Mouse (Mus musculus) forebrain, postnatal 0 days (tissue): ENCODE measurements around the gene Actg2. TPM values are rescaled to one million over a fixed set of nuclear protein-coding genes. Genes with fewer than 3 reads are reported as not detected.

Experiments used
- ATAC-seq: fragments of 200-750 bp; cut with Nextera tagmentation; 2 replicates; pipeline ENCODE4 v1.8.0; 2017; ENCODE audit warnings: mild to moderate bottlenecking, moderate library complexity
- DNase-seq: peaks from one replicate; pipeline ENCODE4 v3.0.0-alpha.2; 2015
- H3K27ac ChIP-seq: fragments of 300-500 bp; sonication (generic); 2 replicates; pipeline ENCODE4 v1.5.1; 2014; ENCODE audit warnings: low read depth, mild to moderate bottlenecking, antibody characterized with exemption, low read length, moderate library complexity, mixed read lengths
- H3K27me3 ChIP-seq: fragments of 300-500 bp; sonication (generic); 2 replicates; pipeline ENCODE4 v1.6.1; 2014; ENCODE audit warnings: mild to moderate bottlenecking, low read length, mixed read lengths; ENCODE audit not compliant: insufficient read depth
- H3K36me3 ChIP-seq: fragments of 300-500 bp; sonication (generic); 2 replicates; pipeline ENCODE4 v1.6.1; 2014; ENCODE audit warnings: mild to moderate bottlenecking, moderate library complexity; ENCODE audit not compliant: insufficient read depth
- H3K4me1 ChIP-seq: fragments of 300-500 bp; sonication (generic); 2 replicates; pipeline ENCODE4 v1.6.1; 2014; ENCODE audit warnings: antibody characterized with exemption; ENCODE audit not compliant: insufficient read depth
- H3K4me2 ChIP-seq: fragments of 300-500 bp; sonication (generic); 2 replicates; pipeline ENCODE4 v1.6.1; 2014; ENCODE audit warnings: low read depth, mild to moderate bottlenecking, moderate library complexity
- H3K4me3 ChIP-seq: fragments of 300-500 bp; sonication (generic); 2 replicates; pipeline ENCODE4 v1.5.1; 2014; ENCODE audit warnings: low read depth, low read length, mixed read lengths
- H3K9ac ChIP-seq: fragments of 300-500 bp; sonication (generic); 2 replicates; pipeline ENCODE4 v1.6.1; 2014; ENCODE audit warnings: mild to moderate bottlenecking
- H3K9me3 ChIP-seq: fragments of 300-500 bp; sonication (generic); 2 replicates; pipeline ENCODE4 v1.6.1; 2016; ENCODE audit warnings: low read length
- CTCF ChIP-seq: sonication (generic); IDR thresholded peaks from 2 replicates; pipeline ENCODE4 v1.5.1; 2016; ENCODE audit warnings: antibody characterized with exemption, control low read depth, low read depth
- WGBS: fragments of 180-500 bp; shearing (Covaris S2); extraction: QIAGEN DNeasy Blood & Tissue Kit; methylation state at CpG from one replicate; pipeline ENCODE4 v1.1.7; 2014; 5-methylcytosine and 5-hydroxymethylcytosine counted together
- polyA plus RNA-seq: library from polyadenylated mRNA; unstranded; fragments of >200 nt; fragmentation: Nextera tagmentation; extraction: Ambion mirVana; gene quantifications from 2 replicates; pipeline ENCODE4 v1.2.1, GENCODE M21; 2015
- total RNA-seq: library from RNA; depleted of rRNA; stranded (reverse); fragments of >200 nt; gene quantifications from 2 replicates; pipeline ENCODE4 v1.2.3, GENCODE M21; 2014

The Actg2 gene
- total and polyA plus RNA-seq, 2 experiments from 2014 or later: 1.0 to 2.2 TPM

DNA sequence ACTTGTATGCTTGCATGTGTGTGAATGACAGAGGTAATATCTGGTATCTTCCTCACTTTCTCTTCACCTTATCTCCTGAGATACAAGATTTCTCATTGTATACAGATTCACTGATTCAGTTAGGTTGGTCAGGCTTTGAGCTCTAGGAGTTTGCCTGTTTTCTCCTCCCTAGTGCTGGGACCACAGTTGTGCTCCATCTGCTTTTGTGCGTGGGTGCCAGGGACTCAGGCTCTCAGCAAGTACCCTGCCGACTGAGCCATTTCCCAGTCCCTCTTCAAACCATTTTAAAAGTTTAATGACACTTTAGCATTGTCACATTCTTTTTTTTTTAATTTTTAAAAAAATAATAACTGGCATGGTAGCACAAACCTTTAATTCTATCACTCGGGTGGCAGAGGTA lies 20.9 kb downstream of the Actg2 start:
- Histone ChIP-seq H3K4me2 (no peak overlapping the region), H3K9me3 (no peaks in the 10 kb centered on the region), H3K27ac (no peak overlapping the region), H3K27me3 (no peaks in the 10 kb centered on the region), H3K4me3 (no peak overlapping the region), H3K9ac (no peak overlapping the region), H3K4me1 (no peaks in the 10 kb centered on the region), H3K36me3 (no peaks in the 10 kb centered on the region)
- no peak for TF ChIP-seq CTCF
- ATAC-seq: no peak
- 77% methylated on average over 3 of the region's 3 CpGs for WGBS
- no peak for DNase-seq

DNA sequence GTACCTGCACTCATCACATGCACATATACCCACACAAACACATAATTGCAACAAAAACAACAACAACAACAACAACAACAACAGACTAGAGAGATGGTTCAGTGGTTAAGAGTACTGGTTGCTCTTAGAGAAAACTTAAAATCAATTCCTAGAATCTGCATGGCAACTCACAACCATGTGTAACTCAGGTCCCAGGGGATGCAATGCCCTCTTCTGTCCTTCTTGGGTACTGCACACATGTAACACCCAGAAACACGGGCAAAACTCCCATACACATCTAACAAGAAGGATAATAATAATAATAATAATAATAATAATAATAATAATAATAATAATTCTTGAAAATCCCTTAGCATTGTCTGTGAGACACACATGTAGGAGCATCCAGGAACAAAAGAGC lies 23.6 kb downstream of the Actg2 start:
- H3K36me3 ChIP-seq: no peaks in the 10 kb centered on the region
- DNase-seq: peak; percentile 75
- no peak overlapping the region for H3K27ac ChIP-seq
- TF ChIP-seq CTCF: peak; percentile 83
- peak; percentile 69 for ATAC-seq
- no peak overlapping the region for H3K4me2 ChIP-seq
- WGBS: 17% methylated on average over 1 of the region's 1 CpGs
- no peaks in the 10 kb centered on the region for H3K4me1 ChIP-seq
- no peaks in the 10 kb centered on the region for H3K27me3 ChIP-seq
- H3K4me3 ChIP-seq: no peak overlapping the region
- H3K9me3 ChIP-seq: no peaks in the 10 kb centered on the region
- no peak overlapping the region for H3K9ac ChIP-seq

DNA sequence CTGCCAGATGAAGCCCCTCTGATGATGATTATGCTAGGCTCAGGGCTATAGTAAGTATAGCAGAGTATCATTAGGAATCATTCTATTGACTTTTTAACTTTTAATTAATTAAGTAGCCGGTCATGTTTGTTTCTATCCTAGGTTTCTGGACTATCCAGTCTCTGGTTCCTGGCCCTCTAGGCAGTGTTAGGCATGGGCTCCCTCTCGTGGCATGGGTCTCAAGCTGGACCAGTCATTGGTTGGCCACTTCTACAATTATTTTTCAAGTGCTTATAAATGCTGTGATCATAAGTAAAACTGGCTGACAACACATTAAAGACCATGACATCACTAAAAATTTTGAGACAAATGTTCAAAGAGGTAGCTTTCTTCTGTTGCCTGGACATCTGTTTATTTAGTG lies 25.9 kb downstream of the Actg2 start:
- no peaks in the 10 kb centered on the region for H3K36me3 ChIP-seq
- H3K4me3 ChIP-seq: no peak overlapping the region
- peaks cover 4% of the 10 kb centered on the region; the same call in 1 of the 2 replicates for H3K4me1 ChIP-seq
- DNase-seq (no peak), ATAC-seq (no peak)
- 0 out of 2 replicates have a peak, but pooled peaks have one; percentile 22 for TF ChIP-seq CTCF
- no peaks in the 10 kb centered on the region for H3K27me3 ChIP-seq
- no peak overlapping the region for H3K4me2 ChIP-seq
- H3K9ac ChIP-seq: no peak overlapping the region
- 58% methylated on average over 2 of the region's 2 CpGs for WGBS
- H3K9me3 ChIP-seq: no peaks in the 10 kb centered on the region
- no peak overlapping the region for H3K27ac ChIP-seq

DNA sequence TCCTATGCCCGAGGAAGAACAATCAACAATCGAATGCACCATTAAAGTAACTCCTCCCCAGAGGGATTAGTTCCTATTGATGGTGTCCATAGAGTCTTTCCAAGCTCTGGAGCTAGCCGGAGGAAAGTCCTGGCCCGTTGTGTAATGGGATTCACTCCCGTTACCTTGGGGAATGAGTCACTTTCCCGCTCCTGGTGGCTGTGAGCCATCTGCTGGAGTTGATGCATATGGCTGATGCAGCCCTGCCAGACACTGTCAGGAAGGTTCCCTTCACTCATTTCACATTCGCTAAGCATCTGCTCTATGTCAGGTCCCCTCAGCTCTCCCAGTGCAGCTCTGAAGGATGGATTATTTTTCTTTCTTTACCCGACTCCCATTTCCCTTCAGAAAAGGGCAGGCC lies 26.6 kb downstream of the Actg2 start:
- 36% methylated on average over 8 of the region's 8 CpGs for WGBS

DNA sequence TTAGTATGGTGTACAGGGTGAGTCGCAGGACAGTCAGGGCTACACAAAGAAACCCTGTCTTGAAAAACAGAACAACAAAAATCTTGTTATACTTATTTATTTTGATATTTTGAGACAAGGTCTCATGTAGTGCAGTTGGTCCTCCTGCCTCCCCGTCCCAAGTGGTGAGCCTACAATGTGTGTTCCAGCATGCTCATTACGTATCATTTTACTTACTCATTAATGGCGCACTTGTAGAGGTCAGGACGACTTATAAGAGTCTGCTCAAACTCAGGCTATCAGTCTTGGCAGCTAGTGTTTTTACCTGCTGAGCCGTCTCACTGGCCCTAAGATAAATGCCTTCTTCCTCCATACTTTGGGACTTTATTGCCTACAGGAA lies 28.9 kb downstream of the Actg2 start:
- Histone ChIP-seq H3K9ac (peak overlapping the region; percentile 53), H3K4me1 (peaks cover 4% of the 10 kb centered on the region; the same call in 1 of the 2 replicates), H3K4me2 (peak overlapping the region; percentile 66), H3K27ac (peak overlapping the region; percentile 95), H3K4me3 (peak overlapping the region; percentile 71), H3K9me3 (no peaks in the 10 kb centered on the region), H3K27me3 (no peaks in the 10 kb centered on the region), H3K36me3 (no peaks in the 10 kb centered on the region)
- ATAC-seq (no peak; the same call in 1 of the 2 replicates), DNase-seq (no peak)
- no peak for TF ChIP-seq CTCF
- 29% methylated on average over 6 of the region's 6 CpGs for WGBS

More for the DNA sequence above, 26.6 kb downstream of the Actg2 start:
- H3K27ac ChIP-seq: no peak overlapping the region
- no peaks in the 10 kb centered on the region for H3K27me3 ChIP-seq
- no peak overlapping the region for H3K9ac ChIP-seq
- H3K4me2 ChIP-seq: no peak overlapping the region
- peak; percentile 30 for TF ChIP-seq CTCF
- DNase-seq: no peak
- peaks cover 4% of the 10 kb centered on the region; the same call in 1 of the 2 replicates for H3K4me1 ChIP-seq
- no peak overlapping the region for H3K4me3 ChIP-seq
- no peaks in the 10 kb centered on the region for H3K9me3 ChIP-seq
- H3K36me3 ChIP-seq: no peaks in the 10 kb centered on the region
- ATAC-seq: no peak

DNA sequence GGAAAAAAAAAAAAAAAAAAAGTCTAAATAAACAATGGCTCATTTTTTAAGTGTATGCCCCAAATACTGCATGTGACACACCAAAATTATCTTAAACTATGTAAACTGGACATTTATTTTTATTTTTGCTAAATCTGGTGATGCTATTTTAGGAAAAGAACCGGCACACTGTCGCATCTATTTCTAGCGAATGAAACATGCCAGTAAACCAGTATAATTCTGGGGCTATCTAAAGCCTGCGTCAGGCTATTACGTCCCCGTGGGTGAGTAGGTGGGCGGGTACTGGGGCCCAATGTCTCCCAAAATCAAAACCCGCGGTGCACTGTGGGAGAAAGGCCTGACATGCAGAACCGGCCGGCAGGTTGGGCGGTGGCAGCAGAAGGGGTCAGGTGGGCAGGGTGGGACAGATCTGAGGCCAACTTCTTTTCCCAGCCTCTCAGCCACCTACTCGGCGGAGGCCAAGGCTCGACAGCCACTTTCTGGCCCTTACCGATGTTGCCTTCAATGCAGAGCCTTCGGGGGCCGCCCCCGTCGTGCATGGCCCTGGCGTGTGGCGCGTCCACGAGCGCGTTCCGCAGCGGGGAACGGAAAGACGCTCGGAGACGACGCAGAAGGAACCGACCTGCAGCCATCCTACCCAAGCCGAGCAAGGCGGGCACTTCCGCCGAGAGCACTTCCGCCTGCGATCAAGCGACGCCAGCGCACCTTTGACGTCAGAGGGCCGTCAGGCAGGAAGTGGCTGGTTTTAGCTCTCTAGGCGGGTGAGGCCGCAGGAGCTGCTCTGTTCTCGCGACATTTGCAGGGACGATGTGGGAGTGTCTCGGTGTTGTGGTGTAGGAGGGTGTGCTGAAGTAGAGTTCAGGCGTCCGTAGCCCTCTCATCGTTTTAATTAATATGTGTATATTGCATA lies 29.6 kb downstream of the Actg2 start, which contains the start of gene Dguok:
Gene Dguok, minus strand, starts transcription at position 712 of the 910 bp plus-strand sequence.
- Histone ChIP-seq H3K4me1 (peaks cover 4% of the 10 kb centered on the region; the same call in 1 of the 2 replicates), H3K36me3 (no peaks in the 10 kb centered on the region), H3K4me3 (peak within 1 kb of the TSS; percentile 71), H3K9me3 (no peaks in the 10 kb centered on the region), H3K9ac (peak within 1 kb of the TSS; percentile 86), H3K27me3 (no peaks in the 10 kb centered on the region), H3K4me2 (peak within 1 kb of the TSS; percentile 66), H3K27ac (peak within 1 kb of the TSS; percentile 95)
- TF ChIP-seq CTCF: no peak
- ATAC-seq (peak; percentile 99), DNase-seq (peak; percentile 99)
- WGBS: 2% methylated on average over 54 of the region's 54 CpGs

DNA sequence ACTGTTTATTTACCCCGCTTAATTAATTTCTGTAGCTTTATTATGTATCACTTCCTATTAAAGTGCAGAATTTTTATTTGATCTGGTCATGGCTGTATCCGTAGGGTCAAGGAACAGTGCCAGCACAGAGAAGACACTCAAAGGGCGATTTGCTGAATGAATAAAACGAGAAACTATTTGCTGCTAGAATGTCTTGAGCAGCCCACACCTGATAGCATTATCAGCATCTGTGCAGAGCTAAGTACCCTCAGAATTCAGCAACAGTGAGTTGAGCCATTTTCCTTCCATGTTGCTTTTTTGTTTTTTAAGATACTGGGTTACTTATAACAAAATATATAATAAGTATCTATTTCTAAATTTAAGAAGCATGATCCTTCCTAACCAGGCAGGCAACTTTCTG lies 30.5 kb downstream of the Actg2 start:
- WGBS: 92% methylated on average over 4 of the region's 4 CpGs

More for the DNA sequence above, 30.5 kb downstream of the Actg2 start:
- no peak for TF ChIP-seq CTCF
- H3K9me3 ChIP-seq: no peaks in the 10 kb centered on the region
- DNase-seq (no peak), ATAC-seq (no peak)
- H3K27me3 ChIP-seq: no peaks in the 10 kb centered on the region
- no peak overlapping the region for H3K9ac ChIP-seq
- peaks cover 4% of the 10 kb centered on the region; the same call in 1 of the 2 replicates for H3K4me1 ChIP-seq
- H3K27ac ChIP-seq: no peak overlapping the region
- H3K4me3 ChIP-seq: peak overlapping the region; percentile 71; the same call in 1 of the 2 replicates
- peak overlapping the region; percentile 66 for H3K4me2 ChIP-seq
- H3K36me3 ChIP-seq: no peaks in the 10 kb centered on the region
